Mouse (Mus musculus) spleen, postnatal 10 days (tissue): ENCODE results near the gene Xcl1.
A peak's percentile ranks its signal among the peaks of the same experiment; 100 is the strongest.

Experiments used
- DNase-seq, 2 experiments: peaks; one replicate each; pipeline ENCODE4 v3.0.0; 2021 to 2022; ENCODE audit warnings: low spot score in 2 of 2

Xcl1 gene

DNA sequence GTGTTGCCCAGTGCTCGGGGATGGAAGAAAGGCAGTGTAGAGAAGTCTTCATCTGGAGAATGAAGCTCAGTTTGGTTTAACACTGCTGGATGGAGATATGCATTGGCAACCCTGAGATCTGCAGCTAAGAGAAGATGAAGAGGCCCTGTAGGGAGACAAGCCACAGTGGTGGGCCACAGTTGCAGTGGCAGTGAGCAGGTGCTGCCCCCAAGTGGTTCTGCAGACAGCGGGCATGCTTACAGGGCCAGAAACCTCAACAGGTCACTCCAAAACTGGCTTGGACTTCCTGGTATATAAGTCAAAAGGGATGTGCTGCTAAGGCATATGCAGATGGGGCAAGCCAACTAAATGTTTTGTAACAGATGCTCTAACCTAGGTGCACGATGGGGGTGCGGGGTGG lies 30.3 kb downstream of the Xcl1 start:
- DNase-seq: peak; percentile 26 to 80

DNA sequence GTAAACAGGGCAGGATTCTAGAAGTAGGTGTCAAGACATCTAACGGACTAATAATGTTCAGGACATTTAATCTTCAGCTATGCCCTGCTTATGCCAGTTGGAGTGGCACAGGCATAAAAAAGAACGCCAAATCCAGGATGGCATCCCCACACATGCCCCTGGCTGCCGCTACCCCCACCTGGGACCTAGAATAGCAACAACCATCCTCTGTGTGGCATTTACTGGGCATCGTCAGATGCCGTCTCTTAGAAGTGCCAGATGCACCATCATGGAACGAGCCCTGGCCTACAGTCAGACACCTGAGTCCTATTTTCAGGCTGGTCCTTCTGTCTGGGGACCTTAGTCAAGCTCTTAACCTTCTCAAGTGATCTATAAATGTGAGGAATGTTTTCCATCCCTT lies 34.6 kb downstream of the Xcl1 start:
- DNase-seq: no peak

DNA sequence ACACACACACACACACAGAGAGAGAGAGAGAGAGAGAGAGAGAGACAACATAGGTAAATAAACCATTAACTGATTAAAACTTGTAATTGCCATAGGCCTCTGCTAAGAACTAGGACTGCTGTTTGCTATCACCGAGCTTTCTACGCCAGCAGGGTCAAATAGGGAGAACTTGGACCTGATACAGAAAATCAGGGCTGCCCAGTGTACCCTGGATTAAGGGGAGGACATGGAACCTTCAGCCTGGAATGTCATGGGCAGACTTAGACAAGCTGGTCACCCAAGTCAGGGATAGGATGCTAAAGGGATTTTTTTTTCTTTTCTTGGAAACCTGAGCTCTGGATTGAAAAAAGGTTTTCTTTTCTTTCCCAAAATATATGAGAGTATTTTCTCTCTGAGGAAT lies 35.1 kb downstream of the Xcl1 start:
- DNase-seq: no peak

DNA sequence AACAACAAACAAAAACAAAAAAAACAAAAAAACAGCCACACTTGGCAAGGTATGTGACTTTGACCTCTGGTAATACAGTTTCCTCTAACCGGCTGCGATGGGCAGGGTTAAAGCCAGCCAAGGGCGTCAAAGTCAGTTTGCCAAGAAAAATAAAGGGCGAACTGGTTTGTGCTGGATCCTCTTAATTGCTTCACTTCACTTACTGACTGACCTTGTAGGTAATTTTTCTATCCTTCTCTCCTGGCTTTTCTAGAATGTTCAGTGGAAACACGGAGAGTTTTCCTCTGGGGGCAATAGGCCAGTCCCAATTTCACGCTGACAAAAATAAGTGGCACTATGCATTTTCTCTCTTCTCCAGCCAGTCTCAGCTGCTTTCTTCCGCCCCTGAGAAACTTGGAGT lies 35.8 kb downstream of the Xcl1 start:
- DNase-seq: no peak

DNA sequence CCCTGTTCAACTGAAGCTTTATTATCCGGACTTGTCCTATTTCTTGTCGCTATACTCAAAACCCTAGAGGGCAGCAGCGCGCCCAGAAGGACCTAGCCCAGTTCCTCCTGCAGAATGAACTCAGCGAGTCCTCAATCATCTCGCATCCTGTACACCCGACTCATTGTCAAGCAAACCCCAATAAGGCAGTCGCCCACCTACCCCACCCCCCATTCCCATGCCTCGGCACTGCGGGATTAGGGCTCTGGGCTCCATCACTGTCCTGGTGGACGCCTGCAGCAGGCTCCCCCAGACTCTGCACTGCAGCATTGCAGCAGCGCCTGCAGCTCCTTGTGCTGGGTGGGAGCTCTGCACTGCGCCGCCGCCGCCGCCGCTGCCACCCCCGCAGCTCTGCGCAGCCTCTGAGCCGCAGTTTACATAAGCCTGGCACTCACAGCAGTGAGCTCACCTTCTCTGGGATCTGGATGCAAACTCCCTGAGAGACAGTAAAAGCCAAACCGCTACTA lies 36.4 kb downstream of the Xcl1 start:
- DNase-seq: peak; percentile 50 to 80

DNA sequence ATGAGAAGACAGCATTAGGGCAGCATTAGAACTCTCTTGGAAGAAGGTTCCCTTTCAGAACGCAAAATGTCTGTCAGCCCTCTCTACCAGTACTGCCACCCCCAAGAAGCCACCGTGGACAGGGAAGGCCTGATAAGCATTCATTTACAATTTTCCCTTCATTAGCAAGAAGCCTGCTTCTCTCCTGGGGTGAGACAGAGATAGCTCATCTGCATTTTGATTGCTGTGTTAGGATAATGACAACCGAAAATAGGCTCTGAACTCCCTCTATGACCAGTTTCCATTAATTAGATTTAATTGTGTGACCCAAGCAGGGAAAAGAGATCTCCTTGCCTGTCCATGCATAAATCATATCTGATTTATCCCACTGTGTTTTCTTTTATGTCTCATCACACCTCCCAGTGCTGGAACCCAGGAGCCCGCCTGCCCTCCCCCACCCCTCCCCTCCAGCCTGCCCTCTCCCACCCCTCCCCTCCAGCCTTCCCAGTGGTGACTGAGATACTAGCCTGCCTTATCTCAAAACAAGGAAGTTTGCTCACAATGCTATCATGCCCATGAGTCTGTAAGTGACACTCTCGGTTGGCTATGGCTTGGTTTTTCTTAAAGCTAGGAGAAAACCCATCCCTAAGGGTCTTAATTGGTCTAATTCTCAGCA lies 38.0 kb downstream of the Xcl1 start:
- DNase-seq: no peak

DNA sequence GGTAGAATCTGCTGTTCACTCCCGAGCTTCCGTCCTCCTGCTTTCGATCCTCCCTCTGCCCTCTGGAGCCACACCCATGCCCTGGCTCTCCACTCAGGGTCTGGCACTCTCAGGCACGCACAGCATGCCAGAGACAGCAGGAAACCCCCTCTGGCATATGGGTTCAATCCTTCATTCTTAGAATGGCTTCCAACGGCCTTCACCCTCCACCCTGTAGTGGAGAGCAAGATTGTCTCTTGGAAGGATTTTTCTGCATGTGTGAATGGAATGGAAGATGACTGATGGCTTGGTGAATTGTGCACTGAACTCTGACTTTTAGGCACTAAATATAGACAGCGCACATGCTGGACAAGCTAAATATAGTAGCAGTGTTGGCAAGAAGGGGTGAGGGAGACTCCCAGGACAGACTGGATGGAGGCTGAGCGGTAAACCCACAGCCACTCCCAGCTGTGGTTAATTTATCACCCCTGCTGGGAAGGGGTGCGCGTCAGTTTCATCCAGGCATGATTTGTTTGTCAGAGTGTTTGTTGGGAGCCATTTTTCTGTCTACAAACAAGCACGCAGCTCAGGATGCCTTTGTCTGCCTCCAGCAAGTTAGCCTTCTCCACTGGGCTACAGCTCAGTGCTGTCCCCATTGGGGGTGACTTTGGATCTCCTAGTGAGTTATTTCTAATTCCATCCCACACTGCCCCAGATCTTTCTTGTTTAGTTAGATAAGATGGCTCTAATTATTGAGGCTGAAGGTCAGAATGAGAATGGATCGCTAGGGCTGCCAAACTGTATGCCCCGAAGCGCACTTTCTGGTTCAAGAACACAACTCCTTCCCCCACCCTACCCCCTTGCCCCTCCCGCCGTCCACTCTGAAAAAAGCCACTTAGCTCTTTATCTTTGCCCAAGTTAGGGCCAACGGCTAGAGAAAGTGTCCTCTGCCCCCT lies 38.8 kb downstream of the Xcl1 start:
- DNase-seq: no peak

DNA sequence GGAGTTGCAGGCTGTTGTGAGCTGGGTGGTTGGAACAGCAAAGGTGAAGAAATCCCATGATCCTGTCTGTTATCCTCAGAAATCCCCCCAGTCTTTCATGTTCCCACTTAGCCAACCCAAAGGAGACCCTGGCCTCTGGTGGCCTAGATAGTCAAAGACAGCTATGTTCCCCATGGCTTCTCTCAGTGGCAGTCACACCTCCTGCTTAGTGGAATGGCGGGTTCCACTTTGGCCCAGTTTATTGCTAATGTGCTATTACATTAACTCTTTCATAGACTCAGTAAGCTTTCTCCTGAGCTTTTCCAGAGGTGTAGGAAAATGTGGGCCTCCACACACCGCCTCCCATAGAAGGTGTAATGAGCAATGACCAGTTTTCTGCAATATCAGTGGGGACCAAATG lies 39.5 kb downstream of the Xcl1 start:
- DNase-seq: no peak

DNA sequence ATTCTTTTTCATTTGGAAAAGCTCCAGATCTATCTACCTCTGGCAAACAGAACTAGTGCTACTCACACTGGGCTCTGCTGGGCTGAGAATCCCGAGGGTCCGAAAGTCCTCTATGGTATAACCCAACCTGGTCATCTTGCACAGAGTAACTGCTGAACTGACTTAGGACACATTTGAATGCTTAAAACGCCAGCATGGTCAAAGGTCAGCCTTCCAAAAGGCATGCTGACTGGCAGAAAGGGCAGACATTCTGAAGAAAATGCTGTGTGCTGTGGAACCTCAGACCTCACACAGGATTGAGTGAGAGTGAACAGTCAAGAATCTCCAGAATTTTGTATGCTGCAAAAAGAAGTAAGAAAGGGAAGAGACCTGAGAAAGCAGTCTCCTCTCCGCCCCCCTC lies 45.0 kb downstream of the Xcl1 start:
- DNase-seq: no peak

DNA sequence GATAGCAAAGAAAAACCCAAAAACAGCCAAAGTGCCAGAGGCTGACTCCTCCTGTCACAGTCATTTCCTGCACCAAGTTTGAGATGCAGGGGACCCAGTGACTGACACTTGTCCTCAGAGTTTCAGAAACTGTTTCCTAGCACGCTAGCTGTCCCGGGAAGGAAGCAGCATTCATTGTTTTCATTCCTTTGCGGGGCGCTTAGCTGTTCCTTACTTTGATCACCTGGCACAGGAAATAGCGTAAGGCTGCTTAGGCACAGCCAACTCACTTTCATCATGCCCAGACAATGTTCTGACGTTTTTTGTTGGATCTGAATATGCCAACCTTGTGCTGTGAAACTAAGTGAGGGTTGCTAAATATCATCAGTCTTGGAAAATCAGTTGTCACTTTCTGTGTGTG lies 46.8 kb downstream of the Xcl1 start:
- no peak for DNase-seq

DNA sequence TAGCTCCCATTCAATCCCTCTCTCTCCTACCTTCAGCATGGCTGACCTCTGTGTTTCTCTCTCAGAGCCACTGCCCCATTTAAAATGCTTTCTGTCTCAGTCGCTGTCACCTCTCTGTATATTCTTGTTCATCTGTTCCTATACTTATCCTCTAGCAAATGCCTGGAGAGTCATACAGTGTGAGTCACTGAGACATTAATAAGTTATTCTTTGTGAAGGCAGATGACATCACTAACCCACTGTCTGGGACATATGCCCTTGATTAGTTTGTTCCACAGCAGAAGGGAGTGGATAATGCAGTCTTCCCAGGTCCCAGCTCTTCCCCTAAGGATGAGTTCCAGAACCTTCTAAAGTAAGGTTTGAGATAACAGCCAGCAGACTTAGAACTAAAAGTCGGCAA lies 47.6 kb downstream of the Xcl1 start:
- DNase-seq: no peak

DNA sequence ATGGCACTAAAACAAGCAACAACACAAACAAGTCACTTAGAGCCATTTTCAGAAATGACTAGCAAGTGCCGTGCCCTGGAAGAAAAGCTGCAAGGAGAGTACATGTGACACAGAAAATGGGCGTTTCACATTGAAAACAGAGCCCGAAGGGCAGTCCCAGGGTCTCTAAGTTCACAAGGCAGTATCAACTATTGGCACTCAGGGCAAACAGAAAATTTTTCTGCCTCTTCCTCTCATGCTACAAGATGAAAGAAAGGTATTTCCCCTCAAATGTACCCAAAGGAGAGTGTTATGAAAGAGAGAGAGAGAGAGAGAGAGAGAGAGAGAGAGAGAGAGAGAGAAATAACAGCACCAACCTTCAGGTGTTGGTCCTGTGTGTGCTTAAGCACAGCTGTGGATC lies 53.4 kb downstream of the Xcl1 start:
- no peak for DNase-seq
